Mouse (Mus musculus) Patski (cell line): ENCODE data around the gene Plxna2. TPM values are rescaled to one million over a fixed set of nuclear protein-coding genes. Genes with fewer than 3 reads are reported as not detected.

Source experiments
- ATAC-seq: fragments of 100-300 bp; one replicate; pipeline ENCODE4 v1.8.0; 2021
- CTCF ChIA-PET: fragments of 350-600 bp; sonication (Branson Sonifier 250); formaldehyde crosslinking; loops from one replicate; lab custom pipeline; 2022; ENCODE audit warnings: inconsistent platforms; lab: Charles Lee
- POLR2A ChIA-PET: fragments of 350-600 bp; sonication (Branson Sonifier 250); formaldehyde crosslinking; loops from one replicate; lab custom pipeline; 2022; ENCODE audit warnings: antibody characterized with exemption, inconsistent platforms; lab: Charles Lee
- DNase-seq: peaks from one replicate; pipeline ENCODE4 v3.0.0-alpha.2; 2011; ENCODE audit warnings: low read depth, low spot score
- H3K27me3 ChIP-seq: fragments of 371-371 bp; one replicate; pipeline ENCODE4 v1.5.1; 2021
- CTCF ChIP-seq: fragments of 100-300 bp; IDR thresholded peaks from one replicate; pipeline ENCODE4 v1.5.1; 2021
- in situ Hi-C: fragments of 300-500 bp; cut with MboI; formaldehyde crosslinking; loops from 3 replicates; pipeline ENCODE4 v1.11.1; 2018; ENCODE audit warnings: low pct_unique_long_range_greater_than_20kb, mixed read lengths
- polyA plus RNA-seq: library from polyadenylated mRNA; unstranded; gene quantifications from one replicate; pipeline ENCODE4 v1.2.3, GENCODE M21; 2021

Plxna2 gene
- polyA plus RNA-seq, 1 experiment from 2014 or later = 26.2 TPM

DNA sequence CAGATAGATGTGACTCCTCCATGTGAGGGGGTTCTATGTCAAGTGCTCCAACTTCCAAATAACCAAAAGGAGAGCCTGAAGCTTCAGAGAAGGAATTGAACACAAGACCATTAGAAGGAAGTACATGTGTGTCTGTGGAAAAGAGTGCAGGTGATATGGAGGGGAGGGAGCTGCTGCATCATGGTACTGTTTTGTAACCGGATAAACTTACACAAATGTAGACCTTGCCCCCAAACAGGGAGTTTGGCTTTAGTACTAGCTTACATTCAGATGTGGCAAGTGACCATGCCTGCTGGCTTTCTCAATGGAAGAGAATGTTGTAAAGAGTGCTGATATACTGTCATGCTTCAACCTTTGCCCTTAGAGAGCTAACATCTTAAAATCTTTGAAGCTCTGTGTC is 150.8 kb downstream of the Plxna2 start:
- CTCF ChIA-PET = interaction anchor here (1.6 kb wide), 1 partner anchor 10 kb away, joined by 4 read pairs; no protein-coding TSS in a partner anchor
- H3K27me3 ChIP-seq = no peaks in the 10 kb centered on the region
- in situ Hi-C loops = no loop called here

DNA sequence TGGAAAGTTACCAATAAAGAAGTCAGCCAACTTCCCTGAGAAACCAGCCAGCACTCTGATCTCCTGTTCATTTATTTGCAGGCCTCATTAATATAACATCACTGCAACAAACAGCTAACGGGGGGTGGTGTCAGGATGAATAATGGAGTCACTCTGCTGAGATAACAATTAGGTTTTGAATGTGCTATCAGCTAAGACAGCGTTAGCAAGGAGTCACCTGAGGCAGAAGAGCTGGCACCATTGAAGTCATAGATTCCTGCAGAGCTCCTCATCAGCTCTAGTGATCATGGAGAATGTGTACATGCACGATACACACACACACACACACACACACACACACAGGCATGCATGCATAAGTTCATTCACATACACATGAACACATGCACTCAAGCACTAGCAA is 154.0 kb downstream of the Plxna2 start:
- CTCF ChIA-PET = interaction anchor here (1.0 to 1.3 kb wide), 2 partner anchors 19 to 24 kb away, joined by 3 to 4 read pairs; no protein-coding TSS in a partner anchor
- POLR2A ChIA-PET = no interaction called here

More for the DNA sequence above, 150.8 kb downstream of the Plxna2 start:
- ATAC-seq (no peak), DNase-seq (no peak)
- no peak for TF ChIP-seq CTCF
- POLR2A ChIA-PET = interaction anchor here (0.8 kb wide), 1 partner anchor 9 kb away, joined by 3 read pairs; no protein-coding TSS in a partner anchor

DNA sequence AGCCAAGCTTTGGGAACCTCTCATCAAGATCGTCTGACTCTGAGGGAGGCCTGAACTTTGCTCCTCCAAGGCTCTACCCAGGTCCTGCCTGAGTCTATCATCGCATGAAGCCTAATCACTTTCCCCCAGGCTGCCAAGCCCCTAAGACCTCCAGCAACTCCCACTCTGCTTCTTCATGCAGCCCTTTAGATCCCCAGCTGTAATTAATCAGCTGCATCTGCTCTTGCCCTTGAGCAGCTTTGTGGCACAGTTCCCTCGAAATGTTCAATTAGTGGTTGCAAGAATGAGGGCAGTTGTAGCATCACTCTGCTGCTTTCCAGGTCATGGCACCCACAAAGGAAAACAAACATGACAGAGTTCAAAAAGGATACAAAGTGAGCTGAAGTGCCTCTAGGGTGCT is 155.9 kb downstream of the Plxna2 start:
- ChIA-PET CTCF (interaction anchor here (1.1 to 1.3 kb wide), 3 partner anchors 14 to 19 kb away, joined by 3 read pairs; no protein-coding TSS in a partner anchor), POLR2A (no interaction called here)
- in situ Hi-C loops = no loop called here
- TF ChIP-seq CTCF = no peak
- no peak for ATAC-seq
- no peaks in the 10 kb centered on the region for H3K27me3 ChIP-seq
- no peak for DNase-seq

More for the DNA sequence above, 154.0 kb downstream of the Plxna2 start:
- in situ Hi-C loops = no loop called here
- H3K27me3 ChIP-seq = no peaks in the 10 kb centered on the region
- no peak for TF ChIP-seq CTCF
- ATAC-seq (no peak), DNase-seq (no peak)

DNA sequence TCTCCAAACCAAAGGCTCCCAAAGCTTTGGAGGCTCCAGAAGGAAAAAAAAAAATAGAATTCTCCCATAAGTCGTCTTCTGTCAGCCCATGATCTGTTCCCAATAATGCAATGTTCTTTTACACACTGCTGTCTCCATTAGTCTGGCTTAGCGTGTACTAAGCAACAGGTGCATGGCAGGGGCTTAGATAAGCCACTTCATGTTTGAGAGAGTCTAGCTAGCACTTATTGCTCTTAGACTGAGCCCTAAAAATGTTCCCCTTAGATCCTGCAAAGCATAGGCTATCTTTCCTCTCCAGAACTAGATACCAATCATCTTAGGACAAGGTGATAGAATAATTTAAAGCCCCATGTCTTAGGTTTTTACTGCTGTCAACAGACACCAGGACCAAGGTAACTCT is 156.3 kb downstream of the Plxna2 start:
- in situ Hi-C loops = no loop called here
- DNase-seq = no peak
- no peak for ATAC-seq
- no peaks in the 10 kb centered on the region for H3K27me3 ChIP-seq
- ChIA-PET POLR2A (no interaction called here), CTCF (interaction anchor here (1.1 to 1.3 kb wide), 2 partner anchors 17 to 18 kb away, joined by 3 read pairs; no protein-coding TSS in a partner anchor)
- TF ChIP-seq CTCF = no peak

DNA sequence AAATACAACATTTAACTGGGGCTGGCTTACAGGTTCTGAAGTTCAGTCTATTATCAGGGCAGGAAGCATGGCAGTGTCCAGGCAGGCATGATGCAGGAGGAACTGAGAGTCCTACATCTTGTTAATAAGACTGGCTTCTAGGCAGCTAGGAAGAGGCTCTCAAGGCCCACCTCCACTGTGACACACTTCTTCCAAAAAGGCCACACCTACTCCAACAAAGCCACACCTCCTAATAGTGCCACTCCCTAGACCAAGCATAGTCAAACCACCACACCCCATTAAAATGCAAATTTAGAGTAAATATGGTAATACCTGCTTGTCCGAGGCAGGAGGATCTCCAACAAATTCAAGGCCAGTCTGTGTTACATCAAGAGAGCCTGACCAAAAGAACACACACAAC is 156.7 kb downstream of the Plxna2 start:
- CTCF ChIA-PET = interaction anchor here (1.1 kb wide), 1 partner anchor 18 kb away, joined by 3 read pairs; no protein-coding TSS in a partner anchor
- no peak for TF ChIP-seq CTCF
- no peaks in the 10 kb centered on the region for H3K27me3 ChIP-seq
- POLR2A ChIA-PET = no interaction called here
- no peak for ATAC-seq
- in situ Hi-C loops = no loop called here
- DNase-seq = no peak

DNA sequence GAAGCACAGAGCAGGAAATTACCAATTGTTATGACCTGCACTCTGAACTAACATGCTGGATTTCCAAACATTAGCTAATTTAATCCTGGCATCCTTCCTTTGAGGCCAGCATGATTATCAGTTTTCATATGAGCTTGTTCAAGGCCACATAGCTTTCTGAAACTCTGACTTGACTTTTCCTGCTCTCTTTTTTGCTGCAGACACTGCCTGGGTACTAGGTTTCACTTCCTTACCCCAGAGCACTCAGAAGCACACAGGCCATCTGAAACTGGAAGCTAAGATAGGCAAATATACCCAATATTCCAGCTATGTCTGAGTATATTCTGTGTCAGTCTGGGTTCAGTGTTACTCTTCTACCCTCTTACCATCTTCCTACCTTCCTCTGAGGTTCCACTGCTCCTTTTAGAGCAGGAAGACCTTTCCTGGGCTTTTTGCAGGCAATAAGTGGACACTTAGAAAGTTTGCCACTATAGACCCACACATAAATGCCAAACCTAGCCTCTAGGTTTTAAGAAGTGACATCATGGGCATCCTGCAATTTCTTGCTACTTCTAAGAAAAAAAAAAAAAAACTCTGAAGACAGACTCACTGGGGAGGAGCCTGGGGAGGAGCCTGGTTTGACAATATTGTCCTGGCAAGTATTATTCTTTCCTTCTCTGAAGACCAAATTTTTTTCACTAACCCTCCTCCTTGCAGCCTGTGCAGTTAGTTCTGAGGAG is 157.8 kb downstream of the Plxna2 start:
- no peaks in the 10 kb centered on the region for H3K27me3 ChIP-seq
- POLR2A ChIA-PET = no interaction called here
- CTCF ChIA-PET = interaction anchor here (1.6 kb wide), 1 partner anchor 15 kb away, joined by 5 read pairs; no protein-coding TSS in a partner anchor

DNA sequence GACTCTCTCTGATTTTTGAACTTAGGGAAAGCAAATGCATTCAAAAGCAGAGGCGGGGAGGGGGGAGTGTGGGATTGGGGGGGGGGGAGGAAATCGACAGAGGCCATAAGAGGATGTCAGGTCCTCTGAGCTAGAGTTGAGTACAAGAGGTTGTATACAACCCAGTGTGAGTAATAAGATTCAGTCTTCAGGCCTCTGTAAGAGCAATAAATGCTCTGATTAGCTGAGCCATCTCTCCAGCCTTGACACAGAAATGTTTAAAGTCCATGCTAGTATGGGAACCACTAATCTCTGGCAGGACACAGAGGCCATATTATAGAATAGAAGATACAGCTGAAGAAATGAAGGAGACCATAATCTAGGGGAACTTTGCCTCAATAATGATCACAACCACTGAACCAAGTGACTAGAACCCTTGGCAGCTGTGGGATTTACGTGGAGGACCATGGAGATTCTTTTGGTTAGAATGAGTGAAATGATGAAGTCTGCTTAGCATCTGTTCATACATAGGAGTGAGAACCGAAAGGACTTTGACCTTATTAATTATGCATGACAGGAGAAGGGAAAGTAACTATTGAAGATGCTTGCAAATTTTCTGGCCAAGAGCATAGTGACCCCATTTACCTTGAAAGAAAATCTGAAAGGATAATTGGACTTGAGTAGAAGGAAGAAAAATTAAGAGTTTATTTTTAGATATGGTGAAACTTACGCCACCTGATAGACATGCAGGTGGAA is 158.7 kb downstream of the Plxna2 start:
- in situ Hi-C loops = no loop called here
- POLR2A ChIA-PET = interaction anchor here (0.8 kb wide), 1 partner anchor 9 kb away, joined by 3 read pairs; no protein-coding TSS in a partner anchor
- no peak for DNase-seq
- no peak for TF ChIP-seq CTCF
- H3K27me3 ChIP-seq = no peaks in the 10 kb centered on the region
- no peak for ATAC-seq
- CTCF ChIA-PET = interaction anchor here (1.0 to 1.6 kb wide), 3 partner anchors 11 to 16 kb away, joined by 3 to 5 read pairs (median 4); no protein-coding TSS in a partner anchor

More for the DNA sequence above, 157.8 kb downstream of the Plxna2 start:
- in situ Hi-C loops = no loop called here
- ATAC-seq (no peak), DNase-seq (no peak)
- TF ChIP-seq CTCF = no peak

DNA sequence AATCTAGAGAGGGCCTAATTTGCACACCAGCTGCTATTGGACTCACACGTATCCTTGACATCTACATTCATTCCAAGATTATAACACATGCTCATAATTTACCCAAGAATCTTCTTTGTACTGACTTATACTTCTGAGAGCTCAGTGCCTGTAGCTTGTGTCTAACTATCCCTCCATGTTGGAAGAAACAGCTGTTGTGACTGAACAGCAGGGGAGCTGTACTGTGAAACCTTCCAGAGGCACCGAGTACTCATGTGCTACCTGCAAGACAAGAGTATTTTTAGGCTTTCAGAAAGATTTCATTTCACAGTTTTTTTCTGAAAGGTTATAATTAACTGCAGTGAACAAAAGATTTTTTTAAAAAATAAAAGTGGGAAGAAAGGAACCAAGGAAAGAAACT is 159.6 kb downstream of the Plxna2 start:
- ChIA-PET CTCF (interaction anchor here (1.0 kb wide), 1 partner anchor 10 kb away, joined by 4 read pairs; no protein-coding TSS in a partner anchor), POLR2A (interaction anchor here (0.7 kb wide), 1 partner anchor 9 kb away, joined by 3 read pairs; no protein-coding TSS in a partner anchor)
- DNase-seq = no peak
- ATAC-seq = no peak
- in situ Hi-C loops = no loop called here
- TF ChIP-seq CTCF = no peak
- no peaks in the 10 kb centered on the region for H3K27me3 ChIP-seq

DNA sequence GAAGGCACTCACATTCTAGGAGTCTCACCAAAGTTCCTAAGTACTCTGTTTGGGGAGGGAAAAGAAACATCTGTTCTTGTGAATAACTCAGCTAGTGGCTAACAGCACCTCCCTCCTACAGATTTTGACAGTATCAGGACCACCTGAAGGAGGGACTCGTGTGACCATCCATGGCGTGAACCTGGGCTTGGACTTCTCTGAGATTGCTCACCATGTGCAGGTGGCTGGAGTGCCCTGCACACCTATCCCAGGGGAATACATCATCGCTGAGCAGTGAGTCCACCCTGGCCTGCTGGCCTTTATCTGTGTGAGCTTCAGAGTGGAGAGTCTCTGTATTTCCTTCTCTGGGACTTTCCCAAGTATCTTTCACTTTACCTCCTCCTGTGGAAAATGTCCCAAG is 162.4 kb downstream of the Plxna2 start:
- DNase-seq (no peak), ATAC-seq (no peak)
- H3K27me3 ChIP-seq = no peaks in the 10 kb centered on the region
- TF ChIP-seq CTCF = no peak
- in situ Hi-C loops = no loop called here
- CTCF ChIA-PET = no interaction called here
- POLR2A ChIA-PET = no interaction called here

DNA sequence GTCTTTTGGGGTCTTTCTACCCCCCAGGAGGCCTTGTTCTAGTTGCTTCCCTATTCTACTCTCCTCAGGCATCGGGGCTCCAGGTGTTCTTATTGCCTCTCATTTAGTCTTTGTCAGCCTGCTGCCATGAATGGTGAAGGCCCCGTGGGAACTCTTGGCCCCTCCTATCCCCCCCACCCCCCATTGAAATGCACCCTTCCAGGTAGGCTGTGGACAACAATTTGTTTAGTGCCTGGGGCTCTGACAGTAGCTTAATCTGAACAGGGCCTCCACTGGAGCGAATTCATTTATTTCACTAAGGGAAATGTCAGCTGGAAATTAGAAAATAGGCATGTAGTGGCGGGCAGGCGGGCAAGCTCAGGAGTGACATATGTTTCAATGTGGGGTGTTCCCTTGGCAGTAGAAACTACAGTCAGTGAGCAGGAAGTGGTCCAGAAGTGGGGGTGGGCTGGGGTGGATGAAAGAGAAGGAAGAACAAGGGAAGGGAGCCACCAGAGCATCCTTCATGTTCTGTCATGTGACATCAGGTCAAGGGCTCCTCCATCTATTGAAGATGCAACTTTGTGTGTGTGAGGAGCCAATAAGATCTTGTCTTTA is 162.9 kb downstream of the Plxna2 start:
- H3K27me3 ChIP-seq = no peaks in the 10 kb centered on the region
- DNase-seq (no peak), ATAC-seq (no peak)
- in situ Hi-C loops = no loop called here
- no peak for TF ChIP-seq CTCF
- CTCF ChIA-PET = interaction anchor here (1.1 to 1.2 kb wide), 2 partner anchors 21 to 157 kb away, joined by 3 to 4 read pairs; no protein-coding TSS in a partner anchor
- POLR2A ChIA-PET = no interaction called here
